Mouse (Mus musculus) liver, embryonic 15.5 days (tissue): ENCODE data around the gene Nudt13. TPM values are rescaled to one million over a fixed set of nuclear protein-coding genes. Genes with fewer than 3 reads are reported as not detected.

Source experiments
- ATAC-seq: fragments of 200-750 bp; cut with Nextera tagmentation; 2 replicates; pipeline ENCODE4 v1.8.0; 2017; ENCODE audit warnings: moderate number of reproducible peaks, mild to moderate bottlenecking, moderate library complexity; ENCODE audit not compliant: insufficient read depth
- H3K27ac ChIP-seq: fragments of 300-500 bp; sonication (generic); replicated peaks from 2 replicates; pipeline ENCODE4 v1.5.1; 2015; ENCODE audit warnings: mild to moderate bottlenecking, inconsistent platforms
- H3K27me3 ChIP-seq: fragments of 300-500 bp; sonication (generic); 2 replicates; pipeline ENCODE4 v1.6.1; 2015; ENCODE audit warnings: mild to moderate bottlenecking, inconsistent platforms
- H3K36me3 ChIP-seq: fragments of 300-500 bp; sonication (generic); replicated peaks from 2 replicates; pipeline ENCODE4 v1.6.1; 2015; ENCODE audit warnings: moderate library complexity, mild to moderate bottlenecking, inconsistent platforms
- H3K4me1 ChIP-seq: fragments of 300-500 bp; sonication (generic); replicated peaks from 2 replicates; pipeline ENCODE4 v1.6.1; 2015; ENCODE audit warnings: inconsistent platforms
- H3K4me2 ChIP-seq: fragments of 300-500 bp; sonication (generic); 2 replicates; pipeline ENCODE4 v1.6.1; 2015; ENCODE audit warnings: moderate library complexity, mild to moderate bottlenecking, inconsistent platforms
- H3K4me3 ChIP-seq: fragments of 300-500 bp; sonication (generic); replicated peaks from 2 replicates; pipeline ENCODE4 v1.5.1; 2015; ENCODE audit warnings: mild to moderate bottlenecking, inconsistent platforms
- H3K9ac ChIP-seq: fragments of 300-500 bp; sonication (generic); 2 replicates; pipeline ENCODE4 v1.6.1; 2015; ENCODE audit warnings: moderate library complexity, mild to moderate bottlenecking, inconsistent platforms
- H3K9me3 ChIP-seq: fragments of 300-500 bp; sonication (generic); replicated peaks from 2 replicates; pipeline ENCODE4 v1.6.1; 2016; ENCODE audit warnings: inconsistent platforms
- WGBS: fragments of 180-500 bp; shearing (Covaris S2); methylation state at CpG from one replicate; pipeline ENCODE4 v1.1.7; 2015; ENCODE audit warnings: mixed read lengths; ENCODE audit not compliant: insufficient replicate concordance; 5-methylcytosine and 5-hydroxymethylcytosine counted together
- polyA plus RNA-seq: library from polyadenylated mRNA; unstranded; fragments of >200 nt; fragmentation: Nextera tagmentation; extraction: Ambion mirVana; gene quantifications from 2 replicates; pipeline ENCODE4 v1.2.1, GENCODE M21; 2015

Nudt13 gene
- polyA plus RNA-seq, 1 experiment from 2014 or later, result 5.0 TPM

- peaks cover 67% of the 10 kb centered on the region for H3K36me3 ChIP-seq
- H3K4me3 ChIP-seq, result peak overlapping the region; percentile 31
- no peaks in the 10 kb centered on the region for H3K9me3 ChIP-seq
- H3K4me2 ChIP-seq, result peak overlapping the region; percentile 36
- no peak for ATAC-seq
- peaks cover 14% of the 10 kb centered on the region for H3K4me1 ChIP-seq
- H3K27ac ChIP-seq, result no peak overlapping the region
- 47% methylated on average over 7 of the region's 7 CpGs for WGBS
- H3K27me3 ChIP-seq, result no peaks in the 10 kb centered on the region
- no peak overlapping the region for H3K9ac ChIP-seq
These were observed 46.4 kb downstream of the Nudt13 start for GRCm38 (mm10) chr14:20340866-20341265.

DNA sequence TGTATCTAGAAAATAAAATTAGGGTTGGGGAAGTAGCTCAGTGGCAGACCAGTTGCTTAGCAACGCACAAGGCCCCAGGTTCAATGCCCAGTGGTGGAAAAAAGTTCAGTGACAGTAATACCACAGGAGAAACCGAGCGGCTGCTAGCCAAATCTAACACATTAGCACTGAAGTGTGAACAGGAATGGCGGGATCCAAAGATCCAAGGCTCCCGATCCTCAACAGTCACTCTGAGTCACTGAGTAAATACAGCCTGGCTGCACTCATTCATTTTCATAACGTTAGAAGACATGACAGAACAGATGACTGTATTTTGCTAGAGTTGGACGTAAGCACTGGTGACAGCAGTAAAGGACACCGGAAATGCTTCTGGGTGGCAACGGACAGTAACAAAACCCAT, 51.4 kb downstream of the Nudt13 start:
- 81% methylated on average over 9 of the region's 9 CpGs for WGBS
- H3K27ac ChIP-seq, result no peak overlapping the region
- no peak overlapping the region for H3K9ac ChIP-seq
- H3K36me3 ChIP-seq, result peaks cover 42% of the 10 kb centered on the region
- no peaks in the 10 kb centered on the region for H3K27me3 ChIP-seq
- H3K4me2 ChIP-seq, result 0 out of 2 replicates have a peak overlapping the region, but pooled peaks have one; percentile 78
- H3K4me1 ChIP-seq, result peaks cover 41% of the 10 kb centered on the region
- ATAC-seq, result no peak
- H3K4me3 ChIP-seq, result 0 out of 2 replicates have a peak overlapping the region, but pooled peaks have one; percentile 70
- no peaks in the 10 kb centered on the region for H3K9me3 ChIP-seq

GRCm38 (mm10) chr14:20347441-20347990, 53.0 kb downstream of the Nudt13 start:
- peak overlapping the region; percentile 87 for H3K27ac ChIP-seq
- WGBS, result 3% methylated on average over 15 of the region's 15 CpGs
- peaks cover 36% of the 10 kb centered on the region for H3K4me1 ChIP-seq
- H3K36me3 ChIP-seq, result peaks cover 29% of the 10 kb centered on the region
- ATAC-seq, result peak; percentile 58
- H3K4me3 ChIP-seq, result peak overlapping the region; percentile 70
- no peaks in the 10 kb centered on the region for H3K27me3 ChIP-seq
- peak overlapping the region; percentile 80 for H3K9ac ChIP-seq
- no peaks in the 10 kb centered on the region for H3K9me3 ChIP-seq
- H3K4me2 ChIP-seq, result peak overlapping the region; percentile 78

DNA sequence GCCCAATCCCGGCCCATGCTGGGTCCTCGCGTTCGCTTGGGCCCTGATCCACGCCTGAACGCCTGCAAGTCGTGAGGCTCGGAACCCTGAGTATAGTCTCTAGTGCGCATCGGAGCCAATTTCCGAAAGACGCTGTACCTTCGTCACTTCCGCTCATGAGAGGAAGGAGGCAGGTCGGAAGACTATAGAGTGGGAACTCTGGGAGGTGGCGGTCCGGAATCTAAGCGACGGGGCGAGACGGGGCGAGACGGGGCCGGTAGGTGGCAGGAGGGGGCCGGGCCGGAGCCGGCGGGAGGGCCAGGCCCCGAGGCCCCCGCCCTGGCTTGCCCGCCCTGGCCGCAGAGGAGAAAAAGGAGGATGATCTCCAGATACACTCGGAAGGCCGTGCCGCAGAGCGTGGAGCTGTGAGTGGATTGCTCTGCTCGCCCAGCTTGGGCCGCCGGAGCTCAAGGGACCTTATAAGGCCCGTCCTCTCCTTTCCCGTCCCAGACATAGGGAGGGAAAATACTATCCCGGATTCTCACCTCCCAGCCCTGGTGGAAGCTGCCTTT, 53.6 kb downstream of the Nudt13 start, which contains the start of the genes Ecd and Fam149b:
Ecd (minus strand) TSS at position 131 of the 551 bp plus-strand sequence.
Fam149b (plus strand) TSS at position 172 of the 551 bp plus-strand sequence.
- H3K9ac ChIP-seq, result peak within 1 kb of the TSS; percentile 80
- WGBS, result under 1% methylated on average over 42 of the region's 42 CpGs
- H3K36me3 ChIP-seq, result peaks cover 31% of the 10 kb centered on the region
- no peaks in the 10 kb centered on the region for H3K9me3 ChIP-seq
- ATAC-seq, result peak; percentile 99
- no peaks in the 10 kb centered on the region for H3K27me3 ChIP-seq
- peak within 1 kb of the TSS; percentile 87 for H3K27ac ChIP-seq
- peaks cover 36% of the 10 kb centered on the region for H3K4me1 ChIP-seq
- peak within 1 kb of the TSS; percentile 70 for H3K4me3 ChIP-seq
- peak within 1 kb of the TSS; percentile 78 for H3K4me2 ChIP-seq

DNA sequence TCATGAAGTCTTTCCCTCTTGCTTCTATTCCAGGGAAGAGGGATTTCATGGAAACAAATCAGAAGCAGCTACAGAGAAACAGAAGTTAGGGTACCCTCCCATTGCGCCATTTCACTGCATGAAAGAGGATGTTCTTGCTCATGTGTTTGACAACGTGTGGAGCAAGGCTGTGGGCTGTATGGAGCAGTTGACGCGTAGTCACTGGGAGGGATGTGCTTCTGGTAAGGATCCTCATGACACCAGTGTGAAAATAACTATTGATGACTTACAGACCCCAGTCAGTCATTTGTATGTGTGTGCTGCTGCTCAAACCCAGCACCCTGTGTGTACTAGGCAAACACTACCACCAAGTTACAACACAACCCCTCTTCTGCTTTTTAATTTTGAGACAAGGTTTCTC, 68.7 kb downstream of the Nudt13 start:
- Histone ChIP-seq H3K9ac (no peak overlapping the region), H3K4me3 (no peak overlapping the region), H3K4me2 (no peak overlapping the region), H3K27ac (no peak overlapping the region), H3K27me3 (no peaks in the 10 kb centered on the region), H3K36me3 (peaks cover 36% of the 10 kb centered on the region), H3K9me3 (no peaks in the 10 kb centered on the region), H3K4me1 (no peaks in the 10 kb centered on the region)
- no peak for ATAC-seq
- 77% methylated on average over 4 of the region's 4 CpGs for WGBS

Other genes starting within 250 kb of the Nudt13 start
- 3.8 and 4.1 TPM in 2 replicates for gene Saysd1, start 156.2 kb upstream of the Nudt13 start, polyA plus RNA-seq
- 5.0 and 5.1 TPM in 2 replicates for gene Kcnk5, start 112.9 kb upstream of the Nudt13 start, polyA plus RNA-seq
- 11.3 and 14.1 TPM in 2 replicates for gene Kcnk16, start 25.5 kb upstream of the Nudt13 start, polyA plus RNA-seq
- gene Ecd, start 53.4 kb downstream of the Nudt13 start, polyA plus RNA-seq, result 25.3 and 26.8 TPM in 2 replicates
- 7.5 and 8.5 TPM in 2 replicates for gene Fam149b, start 53.5 kb downstream of the Nudt13 start, polyA plus RNA-seq
- gene Dnajc9, start 94.2 kb downstream of the Nudt13 start, polyA plus RNA-seq, result 111 and 114 TPM in 2 replicates
- gene Mrps16, start 98.9 kb downstream of the Nudt13 start, polyA plus RNA-seq, result 42.7 and 48.3 TPM in 2 replicates
- gene Cfap70, start 157.5 kb downstream of the Nudt13 start, polyA plus RNA-seq, result not detected in 2 replicates
- 41.2 and 41.5 TPM in 2 replicates for gene Anxa7, start 185.4 kb downstream of the Nudt13 start, polyA plus RNA-seq
- gene Mss51, start 202.2 kb downstream of the Nudt13 start, polyA plus RNA-seq, result 0.44 and 0.48 TPM in 2 replicates